Mouse (Mus musculus): ENCODE results near the gene Zfp213. TPM values are rescaled to one million over a fixed set of nuclear protein-coding genes. Genes with fewer than 3 reads are reported as not detected.
A peak's percentile ranks its signal among the peaks of the same experiment; 100 is the strongest.

The Zfp213 gene
- polyA plus RNA-seq, 1 experiment, result 4.2 TPM

GRCm38 (mm10) chr17:23566787-23567186 is 2.7 kb upstream of the Zfp213 start:
- no peaks in the 10 kb centered on the region for H3K36me3 ChIP-seq (ENCODE audit: control insufficient read depth, insufficient read depth, low read length, poor library complexity, severe bottlenecking)
- H3K4me3 ChIP-seq (ENCODE audit: low read depth, low read length), result no peak overlapping the region
- H3K9me3 ChIP-seq (replicated peaks; ENCODE audit: control insufficient read depth, insufficient read depth, low read length, poor library complexity, severe bottlenecking), result no peaks in the 10 kb centered on the region
- no peak for TF ChIP-seq EP300 (IDR thresholded peaks at IDR 0.05; ENCODE audit: insufficient read depth, low read depth, low read length)
- peak; percentile 10 for TF ChIP-seq CTCF (IDR thresholded peaks at IDR 0.05; ENCODE audit: low read depth, low read length)
- TF ChIP-seq POLR2A (IDR thresholded peaks at IDR 0.05; ENCODE audit: insufficient read depth, low read length), result no peak
- no peaks in the 10 kb centered on the region for H3K27me3 ChIP-seq (ENCODE audit: control insufficient read depth, insufficient read depth, low read length, poor library complexity, severe bottlenecking)
- no peak overlapping the region for H3K9ac ChIP-seq (ENCODE audit: low read depth, poor library complexity, severe bottlenecking)
- no peaks in the 10 kb centered on the region for H3K4me1 ChIP-seq (ENCODE audit: control insufficient read depth, insufficient read depth, low read length)
- no peak overlapping the region for H3K27ac ChIP-seq (ENCODE audit: insufficient read depth, low read length)

GRCm38 (mm10) chr17:23564368-23564715 is 304 bp upstream of the Zfp213 start:
- TF ChIP-seq CTCF (IDR thresholded peaks at IDR 0.05; ENCODE audit: low read depth, low read length) (no peak), EP300 (IDR thresholded peaks at IDR 0.05; ENCODE audit: insufficient read depth, low read depth, low read length) (no peak), POLR2A (IDR thresholded peaks at IDR 0.05; ENCODE audit: insufficient read depth, low read length) (no peak)
- peak overlapping the region; percentile 84 for H3K4me3 ChIP-seq (ENCODE audit: low read depth, low read length)
- H3K9me3 ChIP-seq (replicated peaks; ENCODE audit: control insufficient read depth, insufficient read depth, low read length, poor library complexity, severe bottlenecking), result no peaks in the 10 kb centered on the region
- peak overlapping the region; percentile 83 for H3K9ac ChIP-seq (ENCODE audit: low read depth, poor library complexity, severe bottlenecking)
- peak overlapping the region; percentile 40 for H3K27ac ChIP-seq (ENCODE audit: insufficient read depth, low read length)
- H3K27me3 ChIP-seq (ENCODE audit: control insufficient read depth, insufficient read depth, low read length, poor library complexity, severe bottlenecking), result no peaks in the 10 kb centered on the region
- H3K4me1 ChIP-seq (ENCODE audit: control insufficient read depth, insufficient read depth, low read length), result no peaks in the 10 kb centered on the region
- H3K36me3 ChIP-seq (ENCODE audit: control insufficient read depth, insufficient read depth, low read length, poor library complexity, severe bottlenecking), result no peaks in the 10 kb centered on the region

GRCm38 (mm10) chr17:23559767-23560166 is 4.3 kb downstream of the Zfp213 start:
- Histone ChIP-seq H3K4me1 (ENCODE audit: control insufficient read depth, insufficient read depth, low read length) (peaks cover 2% of the 10 kb centered on the region), H3K9ac (ENCODE audit: low read depth, poor library complexity, severe bottlenecking) (no peak overlapping the region), H3K27me3 (ENCODE audit: control insufficient read depth, insufficient read depth, low read length, poor library complexity, severe bottlenecking) (no peaks in the 10 kb centered on the region), H3K36me3 (ENCODE audit: control insufficient read depth, insufficient read depth, low read length, poor library complexity, severe bottlenecking) (0 out of 2 replicates have a peak, but pooled peaks cover 2% of the 10 kb centered on the region), H3K27ac (ENCODE audit: insufficient read depth, low read length) (no peak overlapping the region), H3K9me3 (replicated peaks; ENCODE audit: control insufficient read depth, insufficient read depth, low read length, poor library complexity, severe bottlenecking) (no peaks in the 10 kb centered on the region), H3K4me3 (ENCODE audit: low read depth, low read length) (0 out of 2 replicates have a peak overlapping the region, but pooled peaks have one; percentile 33)
- TF ChIP-seq CTCF (IDR thresholded peaks at IDR 0.05; ENCODE audit: low read depth, low read length) (peak; percentile 86), EP300 (IDR thresholded peaks at IDR 0.05; ENCODE audit: insufficient read depth, low read depth, low read length) (no peak)

- Histone ChIP-seq H3K9me3 (replicated peaks; ENCODE audit: control insufficient read depth, insufficient read depth, low read length, poor library complexity, severe bottlenecking) (no peaks in the 10 kb centered on the region), H3K27ac (ENCODE audit: insufficient read depth, low read length) (no peak overlapping the region), H3K36me3 (ENCODE audit: control insufficient read depth, insufficient read depth, low read length, poor library complexity, severe bottlenecking) (0 out of 2 replicates have a peak, but pooled peaks cover 2% of the 10 kb centered on the region), H3K4me1 (ENCODE audit: control insufficient read depth, insufficient read depth, low read length) (peaks cover 2% of the 10 kb centered on the region), H3K27me3 (ENCODE audit: control insufficient read depth, insufficient read depth, low read length, poor library complexity, severe bottlenecking) (no peaks in the 10 kb centered on the region), H3K4me3 (ENCODE audit: low read depth, low read length) (no peak overlapping the region), H3K9ac (ENCODE audit: low read depth, poor library complexity, severe bottlenecking) (no peak overlapping the region)
- TF ChIP-seq POLR2A (IDR thresholded peaks at IDR 0.05; ENCODE audit: insufficient read depth, low read length) (no peak), EP300 (IDR thresholded peaks at IDR 0.05; ENCODE audit: insufficient read depth, low read depth, low read length) (no peak), CTCF (IDR thresholded peaks at IDR 0.05; ENCODE audit: low read depth, low read length) (no peak)
These were observed 8.7 kb downstream of the Zfp213 start for GRCm38 (mm10) chr17:23555243-23555916.

- TF ChIP-seq EP300 (IDR thresholded peaks at IDR 0.05; ENCODE audit: insufficient read depth, low read depth, low read length) (no peak), POLR2A (IDR thresholded peaks at IDR 0.05; ENCODE audit: insufficient read depth, low read length) (no peak), CTCF (IDR thresholded peaks at IDR 0.05; ENCODE audit: low read depth, low read length) (no peak)
- Histone ChIP-seq H3K27ac (ENCODE audit: insufficient read depth, low read length) (no peak overlapping the region), H3K9ac (ENCODE audit: low read depth, poor library complexity, severe bottlenecking) (no peak overlapping the region), H3K9me3 (replicated peaks; ENCODE audit: control insufficient read depth, insufficient read depth, low read length, poor library complexity, severe bottlenecking) (no peaks in the 10 kb centered on the region), H3K36me3 (ENCODE audit: control insufficient read depth, insufficient read depth, low read length, poor library complexity, severe bottlenecking) (0 out of 2 replicates have a peak, but pooled peaks cover 2% of the 10 kb centered on the region), H3K27me3 (ENCODE audit: control insufficient read depth, insufficient read depth, low read length, poor library complexity, severe bottlenecking) (no peaks in the 10 kb centered on the region), H3K4me1 (ENCODE audit: control insufficient read depth, insufficient read depth, low read length) (peaks cover 2% of the 10 kb centered on the region), H3K4me3 (ENCODE audit: low read depth, low read length) (no peak overlapping the region)
These were observed 9.7 kb downstream of the Zfp213 start for GRCm38 (mm10) chr17:23554321-23554720.

- Histone ChIP-seq H3K36me3 (ENCODE audit: control insufficient read depth, insufficient read depth, low read length, poor library complexity, severe bottlenecking) (0 out of 2 replicates have a peak, but pooled peaks cover 2% of the 10 kb centered on the region), H3K9me3 (replicated peaks; ENCODE audit: control insufficient read depth, insufficient read depth, low read length, poor library complexity, severe bottlenecking) (no peaks in the 10 kb centered on the region), H3K4me3 (ENCODE audit: low read depth, low read length) (no peak overlapping the region), H3K9ac (ENCODE audit: low read depth, poor library complexity, severe bottlenecking) (no peak overlapping the region), H3K27me3 (ENCODE audit: control insufficient read depth, insufficient read depth, low read length, poor library complexity, severe bottlenecking) (no peaks in the 10 kb centered on the region), H3K4me1 (ENCODE audit: control insufficient read depth, insufficient read depth, low read length) (peaks cover under 1% of the 10 kb centered on the region), H3K27ac (ENCODE audit: insufficient read depth, low read length) (no peak overlapping the region)
- TF ChIP-seq POLR2A (IDR thresholded peaks at IDR 0.05; ENCODE audit: insufficient read depth, low read length) (no peak), CTCF (IDR thresholded peaks at IDR 0.05; ENCODE audit: low read depth, low read length) (no peak), EP300 (IDR thresholded peaks at IDR 0.05; ENCODE audit: insufficient read depth, low read depth, low read length) (no peak)
These were observed 10.4 kb downstream of the Zfp213 start for GRCm38 (mm10) chr17:23553634-23554120.
